Mouse (Mus musculus) heart, adult 2 months (tissue): ENCODE measurements around the gene Cdh8. TPM values are rescaled to one million over a fixed set of nuclear protein-coding genes. Genes with fewer than 3 reads are reported as not detected.
A peak's percentile ranks its signal among the peaks of the same experiment; 100 is the strongest.

Experiments used
- DNase-seq, 2 experiments: peaks; one replicate each; pipeline ENCODE4 v3.0.0; 2021
- H3K27ac ChIP-seq: fragments of 200-600 bp; 2 replicates; pipeline ENCODE4 v1.8.1; 2022
- H3K27me3 ChIP-seq: fragments of 200-500 bp; 2 replicates; pipeline ENCODE4 v1.6.1; 2012; ENCODE audit warnings: mild to moderate bottlenecking, low read length, inconsistent platforms, mixed read lengths; ENCODE audit not compliant: control insufficient read depth, insufficient read depth
- H3K36me3 ChIP-seq: fragments of 200-500 bp; 2 replicates; pipeline ENCODE4 v1.6.1; 2012; ENCODE audit warnings: low read length, inconsistent platforms; ENCODE audit not compliant: control insufficient read depth, insufficient read depth
- H3K4me1 ChIP-seq: fragments of 200-500 bp; 2 replicates; pipeline ENCODE4 v1.6.1; 2011; ENCODE audit warnings: low read length; ENCODE audit not compliant: control insufficient read depth, insufficient read depth
- H3K4me3 ChIP-seq: fragments of 200-600 bp; 2 replicates; pipeline ENCODE4 v1.8.1; 2022
- H3K79me2 ChIP-seq: fragments of 200-500 bp; replicated peaks from 2 replicates; pipeline ENCODE4 v1.6.1; 2012; ENCODE audit warnings: mild to moderate bottlenecking, inconsistent platforms, low read length, moderate library complexity, mixed read lengths; ENCODE audit not compliant: control insufficient read depth, insufficient read depth
- H3K9ac ChIP-seq: fragments of 200-500 bp; 2 replicates; pipeline ENCODE4 v1.6.1; 2012; ENCODE audit warnings: low read depth, mild to moderate bottlenecking, control low read depth, inconsistent platforms, low read length, mixed read lengths
- CTCF ChIP-seq: fragments of 200-600 bp; IDR thresholded peaks from 2 replicates; pipeline ENCODE4 v1.8.1; 2022; ENCODE audit warnings: antibody characterized with exemption, mild to moderate bottlenecking, moderate library complexity
- EP300 ChIP-seq: fragments of 200-500 bp; IDR thresholded peaks from 2 replicates; pipeline ENCODE4 v1.6.1; 2011; ENCODE audit warnings: low read depth, low read length, control low read depth; ENCODE audit not compliant: insufficient read depth
- POLR2A ChIP-seq: fragments of 200-500 bp; IDR thresholded peaks from 2 replicates; pipeline ENCODE4 v1.6.1; 2011; ENCODE audit warnings: mild to moderate bottlenecking, low read depth, low read length, control low read depth; ENCODE audit not compliant: insufficient read depth
- WGBS: fragments of 180-500 bp; shearing (Covaris S2); methylation state at CpG from one replicate; pipeline ENCODE4 v1.1.7; 2018; 5-methylcytosine and 5-hydroxymethylcytosine counted together
- intact Hi-C: fragments of 180-260 bp; cut with DNase I; formaldehyde crosslinking; loops from one replicate; pipeline ENCODE4 v1.15.1; 2025
- polyA plus RNA-seq: library from polyadenylated mRNA; depleted of rRNA; stranded (reverse); fragments of >200 nt; gene quantifications from 2 replicates; pipeline ENCODE4 v1.2.3, GENCODE M21; 2012
- total RNA-seq, 2 experiments: library from RNA; stranded (reverse); gene quantifications; 2 replicates each; pipeline ENCODE4 v1.2.3; 2021

The Cdh8 gene
- total and polyA plus RNA-seq, 3 experiments: 0.08 to 0.42 (median 0.34) TPM

GRCm38 (mm10) chr8:99415076-99415965 lies 950 bp downstream of the Cdh8 start:
- TF ChIP-seq CTCF: no peak
- no peak for TF ChIP-seq POLR2A
- TF ChIP-seq EP300: no peak

GRCm38 (mm10) chr8:99414483-99414921 lies 1.8 kb downstream of the Cdh8 start:
- H3K79me2 ChIP-seq: no peaks in the 10 kb centered on the region
- no peak overlapping the region for H3K4me3 ChIP-seq
- H3K4me1 ChIP-seq: no peaks in the 10 kb centered on the region
- no peak overlapping the region for H3K9ac ChIP-seq
- peaks cover 2% of the 10 kb centered on the region; the same call in 1 of the 2 replicates for H3K27me3 ChIP-seq
- no peak for DNase-seq
- TF ChIP-seq POLR2A: no peak
- no peak for TF ChIP-seq EP300
- no peak for TF ChIP-seq CTCF
- intact Hi-C loops: no loop called here
- H3K36me3 ChIP-seq: no peaks in the 10 kb centered on the region
- WGBS: 7% methylated on average over 9 of the region's 9 CpGs
- no peak overlapping the region for H3K27ac ChIP-seq

More at GRCm38 (mm10) chr8:99415076-99415965, 950 bp downstream of the Cdh8 start:
- H3K27ac ChIP-seq: no peak overlapping the region
- H3K4me1 ChIP-seq: no peaks in the 10 kb centered on the region
- peaks cover 2% of the 10 kb centered on the region; the same call in 1 of the 2 replicates for H3K27me3 ChIP-seq
- 2% methylated on average over 48 of the region's 48 CpGs for WGBS
- no peak overlapping the region; the same call in 1 of the 2 replicates for H3K4me3 ChIP-seq
- peak in 1 of 2 experiments; percentile 17 for DNase-seq
- no peak overlapping the region for H3K9ac ChIP-seq
- no peaks in the 10 kb centered on the region for H3K79me2 ChIP-seq
- intact Hi-C loops: no loop called here
- H3K36me3 ChIP-seq: no peaks in the 10 kb centered on the region

GRCm38 (mm10) chr8:99413877-99414482 lies 2.3 kb downstream of the Cdh8 start:
- intact Hi-C loops: no loop called here
- DNase-seq: no peak
- Histone ChIP-seq H3K9ac (no peak overlapping the region), H3K4me3 (no peak overlapping the region), H3K27me3 (peaks cover 2% of the 10 kb centered on the region; the same call in 1 of the 2 replicates), H3K79me2 (no peaks in the 10 kb centered on the region), H3K4me1 (no peaks in the 10 kb centered on the region), H3K27ac (no peak overlapping the region), H3K36me3 (no peaks in the 10 kb centered on the region)
- 36% methylated on average over 10 of the region's 10 CpGs for WGBS
- no peak for TF ChIP-seq EP300
- no peak for TF ChIP-seq POLR2A
- TF ChIP-seq CTCF: no peak

GRCm38 (mm10) chr8:99393908-99394307 lies 22.4 kb downstream of the Cdh8 start:
- WGBS: 54% methylated on average over 4 of the region's 4 CpGs
- TF ChIP-seq EP300: no peak
- TF ChIP-seq POLR2A: no peak
- Histone ChIP-seq H3K27ac (no peak overlapping the region), H3K36me3 (no peaks in the 10 kb centered on the region), H3K27me3 (no peaks in the 10 kb centered on the region), H3K4me3 (no peak overlapping the region), H3K9ac (no peak overlapping the region), H3K4me1 (no peaks in the 10 kb centered on the region), H3K79me2 (no peaks in the 10 kb centered on the region)
- intact Hi-C loops: no loop called here
- no peak for DNase-seq

- TF ChIP-seq CTCF: no peak
- TF ChIP-seq EP300: no peak
- TF ChIP-seq POLR2A: no peak
- Histone ChIP-seq H3K4me3 (no peak overlapping the region), H3K79me2 (no peaks in the 10 kb centered on the region), H3K36me3 (no peaks in the 10 kb centered on the region), H3K27me3 (no peaks in the 10 kb centered on the region), H3K4me1 (no peaks in the 10 kb centered on the region), H3K27ac (no peak overlapping the region), H3K9ac (no peak overlapping the region)
- no peak for DNase-seq
- intact Hi-C loops: no loop called here
- 81% methylated on average over 5 of the region's 5 CpGs for WGBS
These were observed 46.2 kb downstream of the Cdh8 start for GRCm38 (mm10) chr8:99370104-99370503.

- intact Hi-C loops: no loop called here
- TF ChIP-seq CTCF (no peak), POLR2A (no peak), EP300 (no peak)
- Histone ChIP-seq H3K4me1 (no peaks in the 10 kb centered on the region), H3K36me3 (no peaks in the 10 kb centered on the region), H3K9ac (no peak overlapping the region), H3K4me3 (no peak overlapping the region), H3K79me2 (no peaks in the 10 kb centered on the region), H3K27me3 (no peaks in the 10 kb centered on the region), H3K27ac (no peak overlapping the region)
- no peak for DNase-seq
- WGBS: 96% methylated on average over 3 of the region's 3 CpGs
These were observed 47.1 kb downstream of the Cdh8 start for GRCm38 (mm10) chr8:99369166-99369565.
